Mouse (Mus musculus) layer of hippocampus, postnatal 36 days (tissue): ENCODE results near the gene Vil1. TPM values are rescaled to one million over a fixed set of nuclear protein-coding genes. Genes with fewer than 3 reads are reported as not detected.
A peak's percentile ranks its signal among the peaks of the same experiment; 100 is the strongest.

Experiments
- DNase-seq, 2 experiments: peaks; one replicate each; pipeline ENCODE4 v3.0.0; 2022
- microRNA-seq, 2 experiments: library from miRNA; unstranded; fragments of <30 nt; microRNA quantifications; one replicate each; pipeline ENCODE4 v1.2.0; 2021
- total RNA-seq, 2 experiments: library from RNA; stranded (reverse); gene quantifications; 2 replicates each; pipeline ENCODE4 v1.2.3; 2021

Vil1 gene
- total RNA-seq, 2 experiments from 2014 or later, result 0.10 to 0.33 TPM

- no peak for DNase-seq
Observed at GRCm38 (mm10) chr1:74415143-74415542, 6.0 kb downstream of the Vil1 start.

DNA sequence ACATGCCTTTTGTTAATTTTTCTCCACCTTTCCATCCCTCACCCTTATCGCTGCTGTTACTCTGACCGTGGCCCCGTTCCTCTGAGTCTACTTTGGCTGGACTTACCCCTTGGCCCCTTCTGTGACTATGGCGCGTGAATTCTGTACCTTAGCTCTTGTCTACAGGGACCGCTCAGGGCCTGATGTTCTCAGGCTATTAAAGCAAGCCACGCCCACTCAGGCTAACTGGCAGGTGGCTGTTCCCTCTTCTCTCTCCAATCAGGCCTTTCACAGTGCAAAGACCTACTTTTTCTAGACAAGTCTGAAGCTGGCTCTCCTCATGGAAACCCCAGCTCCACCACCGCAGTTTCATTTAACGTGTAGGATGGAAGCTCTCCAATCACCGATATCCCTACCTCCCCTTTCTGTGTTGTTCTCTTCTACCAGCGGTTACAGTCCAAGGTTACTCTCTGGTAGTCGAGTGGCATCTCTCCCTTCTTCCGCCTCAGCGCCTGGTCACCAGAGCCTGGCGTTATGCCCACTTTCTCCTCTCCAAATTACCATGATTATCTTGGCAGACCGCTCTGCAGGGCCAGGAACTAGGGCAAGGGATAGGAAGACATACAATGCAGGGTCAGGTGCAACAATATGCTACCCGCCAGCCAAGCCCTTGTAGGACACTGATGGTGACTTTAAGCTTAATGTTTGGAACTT, 9.7 kb downstream of the Vil1 start:
- no peak for DNase-seq

DNA sequence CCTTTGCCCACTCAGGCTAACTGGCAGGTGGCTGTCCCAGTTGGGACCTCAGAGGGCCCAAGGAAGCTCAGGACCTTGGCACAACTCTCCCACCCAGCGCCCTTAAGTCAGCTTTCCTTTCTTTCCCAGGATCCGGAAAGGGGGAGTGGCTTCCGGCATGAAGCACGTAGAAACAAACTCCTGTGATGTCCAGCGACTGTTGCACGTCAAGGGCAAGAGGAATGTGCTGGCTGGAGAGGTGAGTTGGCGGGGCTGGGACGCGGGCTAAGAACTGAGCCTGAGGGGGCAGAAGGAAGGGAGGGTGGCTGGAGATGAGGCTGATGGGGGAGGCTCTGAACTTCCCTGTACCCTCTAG, 10.2 kb downstream of the Vil1 start:
- no peak for DNase-seq

- no peak for DNase-seq
Observed at GRCm38 (mm10) chr1:74423147-74423546, 14.0 kb downstream of the Vil1 start.

DNA sequence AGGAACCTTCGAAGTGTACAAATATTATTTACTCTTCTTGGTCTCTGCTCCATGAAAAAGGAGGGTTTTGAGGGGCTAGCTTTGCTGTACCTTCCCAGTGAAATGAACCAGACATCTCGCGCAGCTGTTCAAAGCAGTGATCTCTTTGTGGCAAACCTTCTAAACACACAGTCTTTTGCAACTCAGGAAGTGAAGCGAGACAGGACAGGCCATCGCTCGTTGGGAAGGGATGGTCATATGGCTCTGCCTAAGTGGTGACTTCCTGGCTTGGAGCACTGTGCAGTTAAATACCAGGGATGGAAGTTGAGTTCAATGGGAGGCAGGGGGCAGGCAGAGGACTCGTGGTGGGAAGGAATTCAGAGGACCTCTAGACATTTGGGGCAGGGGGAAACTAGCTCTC, 16.7 kb downstream of the Vil1 start:
- no peak for DNase-seq

DNA sequence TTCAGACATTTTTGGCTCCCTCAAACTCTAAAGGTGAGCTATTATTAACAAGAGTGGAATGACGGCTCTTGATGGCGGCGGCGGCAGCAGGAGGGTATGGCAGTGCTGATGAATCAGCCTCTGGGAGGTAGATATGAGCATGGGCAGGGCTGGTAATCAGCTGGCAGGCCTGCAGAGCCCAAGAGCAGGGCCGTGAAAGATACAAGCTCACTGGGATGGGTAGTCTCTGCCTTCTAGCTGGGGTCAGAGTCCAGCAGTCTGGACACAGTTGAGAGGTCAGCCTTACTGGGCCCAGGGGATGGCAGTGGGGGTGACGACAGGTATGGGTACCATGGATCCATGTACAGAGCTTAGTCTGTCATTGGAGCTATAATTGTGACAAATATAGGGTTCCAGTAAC, 24.0 kb downstream of the Vil1 start:
- DNase-seq, result no peak

GRCm38 (mm10) chr1:74434596-74434995, 25.4 kb downstream of the Vil1 start:
- DNase-seq, result no peak

GRCm38 (mm10) chr1:74435563-74435962, 26.4 kb downstream of the Vil1 start:
- DNase-seq, result no peak

DNA sequence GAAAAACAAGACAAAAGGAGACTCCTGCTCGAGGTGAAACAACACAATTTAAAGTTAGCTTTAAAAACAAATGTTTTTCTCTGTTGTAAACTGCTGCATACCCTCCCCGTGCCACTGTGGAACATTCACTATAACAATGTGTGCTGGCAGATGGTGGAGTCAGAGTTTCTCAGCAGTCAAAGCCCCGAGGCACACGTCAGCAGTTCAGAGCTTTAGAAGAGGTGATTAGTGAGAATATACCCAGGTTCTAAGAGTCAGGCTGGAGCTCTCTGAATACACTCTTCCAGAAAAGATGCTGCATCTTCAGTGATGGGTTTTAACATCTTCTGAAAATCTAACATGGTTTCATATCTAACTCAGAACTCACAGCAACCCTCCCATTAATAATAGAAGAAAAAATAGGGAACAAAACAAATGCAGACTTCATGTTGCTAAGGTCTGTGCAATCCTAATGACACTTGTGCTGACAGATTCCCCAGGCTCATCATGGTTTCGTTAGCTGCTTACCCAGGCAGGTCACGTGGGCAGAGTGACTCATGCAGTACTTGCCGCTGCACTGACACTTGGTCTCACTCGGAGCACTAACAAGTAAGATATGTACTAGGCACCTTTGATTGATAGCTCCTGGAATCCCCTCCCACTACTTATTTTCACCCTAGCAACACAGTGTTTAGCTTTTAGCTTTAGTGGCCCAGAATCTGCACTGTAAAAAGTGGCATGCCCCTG, 28.7 kb downstream of the Vil1 start:
- peak in 1 of 2 experiments; percentile 53 for DNase-seq

- DNase-seq, result no peak
Observed at GRCm38 (mm10) chr1:74439166-74439876, 30.1 kb downstream of the Vil1 start.

DNA sequence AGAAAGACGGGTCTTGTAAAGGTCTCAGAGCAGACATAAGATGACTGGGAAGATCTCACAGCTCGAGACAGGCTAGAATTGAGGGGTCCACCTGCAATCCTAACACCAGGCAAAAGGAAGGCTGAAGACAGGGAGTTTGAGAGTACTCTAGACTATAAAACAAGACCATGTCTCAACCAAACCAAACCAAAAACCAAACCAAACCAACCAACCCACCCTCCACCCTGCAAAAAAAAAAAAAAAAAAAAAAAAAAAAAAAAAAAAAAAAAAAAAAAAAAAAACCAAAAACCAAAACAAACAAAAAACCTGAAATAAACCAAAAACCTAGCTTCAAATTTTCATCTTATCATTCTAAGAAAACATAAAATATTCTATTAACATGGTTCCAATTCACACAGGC, 35.4 kb downstream of the Vil1 start:
- no peak for DNase-seq

DNA sequence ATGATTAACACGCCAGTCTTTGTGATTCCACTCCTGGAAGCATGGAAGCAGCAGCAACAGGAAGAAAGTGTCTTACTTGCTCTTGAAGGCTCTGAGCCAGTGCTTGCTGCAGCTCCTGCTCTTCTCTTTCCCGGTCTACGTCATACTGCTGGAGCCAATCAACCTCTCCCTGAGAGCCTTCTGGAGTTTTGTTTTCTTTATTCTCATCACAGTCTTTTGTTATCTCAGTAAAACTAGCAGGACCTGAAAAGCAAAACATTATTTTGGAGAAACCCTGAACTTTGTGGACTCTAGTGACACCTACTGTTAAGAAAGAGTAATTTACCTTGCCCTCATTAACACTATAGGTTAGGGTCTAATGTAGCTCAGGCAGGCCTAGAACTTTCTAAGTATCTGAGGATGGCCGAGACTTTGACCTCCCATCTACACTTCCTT, 43.5 kb downstream of the Vil1 start:
- DNase-seq, result no peak

DNA sequence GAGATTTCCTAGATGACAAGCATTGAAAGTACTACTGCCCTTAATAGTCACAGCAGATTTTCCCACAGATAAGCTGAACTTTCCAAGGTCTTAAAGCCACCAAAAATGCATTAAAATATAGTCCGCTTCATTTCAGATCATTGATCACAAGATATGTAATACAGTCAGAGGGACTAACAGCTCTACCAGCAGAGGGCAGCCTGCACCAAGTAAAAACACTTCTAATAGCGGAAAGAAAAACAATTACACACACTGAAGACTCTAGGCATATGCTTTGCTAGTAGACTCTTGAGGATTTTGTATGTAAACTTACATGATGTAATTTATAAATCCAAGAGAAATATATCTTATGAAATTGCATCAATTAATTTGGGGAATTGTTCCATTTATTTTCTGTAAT, 51.1 kb downstream of the Vil1 start:
- peak in 1 of 2 experiments; percentile 42 for DNase-seq

Small RNAs within 50 kb of the gene (microRNA-seq; reads per million reads assigned to microRNA genes)
- gene Mir26b, result 11,283 to 14,393 reads per million in 2 experiments

Other genes with a start within 250 kb of the Vil1 start
- gene Cxcr1, start 214.7 kb upstream of the Vil1 start, total RNA-seq, result not detected
- 100 to 1,000 TPM; 394 to 402 TPM for gene Arpc2, start 173.3 kb upstream of the Vil1 start, total RNA-seq
- gene Gpbar1, start 130.8 kb upstream of the Vil1 start, total RNA-seq, result not detected
- gene Aamp, start 124.6 kb upstream of the Vil1 start, total RNA-seq, result 100 to 1,000 TPM; 148 to 159 TPM
- gene Pnkd, start 124.4 kb upstream of the Vil1 start, total RNA-seq, result 100 to 1,000 TPM; 168 to 188 TPM
- gene Tmbim1, start 103.8 kb upstream of the Vil1 start, total RNA-seq, result 10 to 100 TPM; 25.1 to 25.4 TPM
- gene Catip, start 47.3 kb upstream of the Vil1 start, total RNA-seq, result 1 to 10 TPM; 1.0 to 1.2 TPM
- gene Slc11a1, start 34.2 kb upstream of the Vil1 start, total RNA-seq, result 1 to 10 TPM; 2.6 to 3.6 TPM
- gene Ctdsp1, start 17.9 kb upstream of the Vil1 start, total RNA-seq, result 10 to 100 TPM; 25.9 to 28.4 TPM
- gene Cnot9, start 96.7 kb downstream of the Vil1 start, total RNA-seq, result 10 to 100 TPM; 26.9 to 29.1 TPM
- gene Plcd4, start 133.5 kb downstream of the Vil1 start, total RNA-seq, result 10 to 100 TPM; 20.4 to 22.8 TPM
- 10 to 100 TPM; 26.3 to 27.9 TPM for gene Usp37, start 134.9 kb downstream of the Vil1 start, total RNA-seq
- 10 to 100 TPM; 26.5 to 31.7 TPM for gene Zfp142, start 178.9 kb downstream of the Vil1 start, total RNA-seq
- 10 to 100 TPM; 24.0 to 24.1 TPM for gene Bcs1l, start 178.9 kb downstream of the Vil1 start, total RNA-seq
- 10 to 100 TPM; 65.8 to 67.2 TPM for gene Rnf25, start 192.0 kb downstream of the Vil1 start, total RNA-seq
- 1 to 10 TPM; 4.9 to 5.5 TPM for gene Stk36, start 192.1 kb downstream of the Vil1 start, total RNA-seq